Mouse (Mus musculus): ENCODE measurements around the gene Ddx21. TPM values are rescaled to one million over a fixed set of nuclear protein-coding genes. Genes with fewer than 3 reads are reported as not detected.

Gene Ddx21
- polyA plus RNA-seq, 1 experiment from 2014 or later: 33.7 TPM

- H3K4me1 ChIP-seq (replicated peaks; ENCODE audit: control insufficient read depth, insufficient read depth, low read length): no peaks in the 10 kb centered on the region
- H3K27me3 ChIP-seq (ENCODE audit: control insufficient read depth, insufficient read depth, low read length): no peaks in the 10 kb centered on the region
- H3K36me3 ChIP-seq (ENCODE audit: control insufficient read depth, insufficient read depth, low read length): no peaks in the 10 kb centered on the region
- no peak for ATAC-seq (ENCODE audit: low FRiP score)
- no peak overlapping the region for H3K9ac ChIP-seq (ENCODE audit: low read depth, low read length)
- no peak overlapping the region for H3K27ac ChIP-seq (ENCODE audit: low read depth, low read length)
- no peak overlapping the region for H3K4me3 ChIP-seq (ENCODE audit: low read depth, low read length)
- DNase-seq (ENCODE audit: low spot score): no peak
- H3K4me2 ChIP-seq (replicated peaks; ENCODE audit: low read depth, low read length): no peak overlapping the region
- 93% methylated on average over 12 of the region's 12 CpGs for WGBS
- no peaks in the 10 kb centered on the region for H3K9me3 ChIP-seq (ENCODE audit: control insufficient read depth, low read length)
Measured at GRCm38 (mm10) chr10:62541499-62541898, 60.6 kb downstream of the Ddx21 start.

- no peak overlapping the region for H3K4me3 ChIP-seq (ENCODE audit: low read depth, low read length)
- no peak overlapping the region for H3K9ac ChIP-seq (ENCODE audit: low read depth, low read length)
- H3K36me3 ChIP-seq (ENCODE audit: control insufficient read depth, insufficient read depth, low read length): no peaks in the 10 kb centered on the region
- no peak overlapping the region for H3K27ac ChIP-seq (ENCODE audit: low read depth, low read length)
- ATAC-seq (ENCODE audit: low FRiP score) (no peak), DNase-seq (ENCODE audit: low spot score) (no peak)
- no peak overlapping the region for H3K4me2 ChIP-seq (replicated peaks; ENCODE audit: low read depth, low read length)
- H3K27me3 ChIP-seq (ENCODE audit: control insufficient read depth, insufficient read depth, low read length): no peaks in the 10 kb centered on the region
- H3K9me3 ChIP-seq (ENCODE audit: control insufficient read depth, low read length): no peaks in the 10 kb centered on the region
- WGBS: 85% methylated on average over 3 of the region's 3 CpGs
- H3K4me1 ChIP-seq (replicated peaks; ENCODE audit: control insufficient read depth, insufficient read depth, low read length): no peaks in the 10 kb centered on the region
Measured at GRCm38 (mm10) chr10:62540800-62541199, 61.3 kb downstream of the Ddx21 start.

DNA sequence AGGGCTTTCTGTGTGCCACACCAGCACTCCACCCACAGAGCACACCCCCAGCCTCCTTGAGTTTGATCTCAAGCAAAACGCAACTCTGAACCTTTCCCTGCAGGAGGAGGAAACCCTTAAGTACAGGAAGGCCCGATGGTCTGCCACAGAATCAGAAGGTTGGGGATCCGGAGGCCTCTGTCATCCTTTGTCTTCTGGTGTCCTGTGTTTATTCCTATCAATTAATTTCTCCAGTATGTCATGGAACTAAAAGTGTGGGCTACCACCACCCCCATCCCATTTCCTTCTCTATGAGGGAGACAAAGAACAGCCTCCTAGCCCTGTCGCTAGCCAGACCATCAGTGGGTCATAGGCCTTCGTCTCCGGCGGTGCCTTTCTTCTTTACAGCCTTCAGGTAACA lies 67.6 kb downstream of the Ddx21 start:
- H3K9ac ChIP-seq (ENCODE audit: low read depth, low read length): no peak overlapping the region
- no peaks in the 10 kb centered on the region for H3K27me3 ChIP-seq (ENCODE audit: control insufficient read depth, insufficient read depth, low read length)
- WGBS: 83% methylated on average over 7 of the region's 7 CpGs
- no peaks in the 10 kb centered on the region for H3K4me1 ChIP-seq (replicated peaks; ENCODE audit: control insufficient read depth, insufficient read depth, low read length)
- no peak overlapping the region for H3K4me2 ChIP-seq (replicated peaks; ENCODE audit: low read depth, low read length)
- no peaks in the 10 kb centered on the region for H3K36me3 ChIP-seq (ENCODE audit: control insufficient read depth, insufficient read depth, low read length)
- H3K9me3 ChIP-seq (ENCODE audit: control insufficient read depth, low read length): no peaks in the 10 kb centered on the region
- ATAC-seq (ENCODE audit: low FRiP score) (no peak), DNase-seq (ENCODE audit: low spot score) (no peak)
- no peak overlapping the region for H3K27ac ChIP-seq (ENCODE audit: low read depth, low read length)
- no peak overlapping the region for H3K4me3 ChIP-seq (ENCODE audit: low read depth, low read length)

GRCm38 (mm10) chr10:62532832-62533231 lies 69.2 kb downstream of the Ddx21 start:
- DNase-seq (ENCODE audit: low spot score) (no peak), ATAC-seq (ENCODE audit: low FRiP score) (no peak)
- Histone ChIP-seq H3K36me3 (ENCODE audit: control insufficient read depth, insufficient read depth, low read length) (no peaks in the 10 kb centered on the region), H3K9ac (ENCODE audit: low read depth, low read length) (no peak overlapping the region), H3K4me3 (ENCODE audit: low read depth, low read length) (no peak overlapping the region), H3K27me3 (ENCODE audit: control insufficient read depth, insufficient read depth, low read length) (no peaks in the 10 kb centered on the region), H3K4me2 (replicated peaks; ENCODE audit: low read depth, low read length) (no peak overlapping the region), H3K4me1 (replicated peaks; ENCODE audit: control insufficient read depth, insufficient read depth, low read length) (no peaks in the 10 kb centered on the region), H3K27ac (ENCODE audit: low read depth, low read length) (no peak overlapping the region), H3K9me3 (ENCODE audit: control insufficient read depth, low read length) (no peaks in the 10 kb centered on the region)
- 45% methylated on average over 2 of the region's 2 CpGs for WGBS

Other genes starting within 250 kb of the Ddx21 start
- 18.2 and 25.4 TPM in 2 replicates for gene Hk1, start 222.4 kb downstream of the Ddx21 start, polyA plus RNA-seq (2014; fragmentation: Nextera tagmentation; extraction: Ambion mirVana)
- 0.05 and 0.20 TPM in 2 replicates for gene Hkdc1, start 179.8 kb downstream of the Ddx21 start, polyA plus RNA-seq (2014; fragmentation: Nextera tagmentation; extraction: Ambion mirVana)
- gene 4930507D05Rik, start 152.8 kb downstream of the Ddx21 start, polyA plus RNA-seq (2014; fragmentation: Nextera tagmentation; extraction: Ambion mirVana): 0.95 and 1.2 TPM in 2 replicates
- gene Supv3l1, start 152.5 kb downstream of the Ddx21 start, polyA plus RNA-seq (2014; fragmentation: Nextera tagmentation; extraction: Ambion mirVana): 27.4 and 33.2 TPM in 2 replicates
- gene Vps26a, start 115.5 kb downstream of the Ddx21 start, polyA plus RNA-seq (2014; fragmentation: Nextera tagmentation; extraction: Ambion mirVana): 91.4 and 109 TPM in 2 replicates
- gene Srgn, start 74.8 kb downstream of the Ddx21 start, polyA plus RNA-seq (2014; fragmentation: Nextera tagmentation; extraction: Ambion mirVana): 4.3 and 5.8 TPM in 2 replicates
- 55.9 and 60.2 TPM in 2 replicates for gene Kif1bp, start 23.8 kb downstream of the Ddx21 start, polyA plus RNA-seq (2014; fragmentation: Nextera tagmentation; extraction: Ambion mirVana)
- gene Ddx50, start 48.9 kb upstream of the Ddx21 start, polyA plus RNA-seq (2014; fragmentation: Nextera tagmentation; extraction: Ambion mirVana): 124 and 143 TPM in 2 replicates
- 2.0 and 2.7 TPM in 2 replicates for gene Stox1, start 123.8 kb upstream of the Ddx21 start, polyA plus RNA-seq (2014; fragmentation: Nextera tagmentation; extraction: Ambion mirVana)
- 155 and 176 TPM in 2 replicates for gene Ccar1, start 190.0 kb upstream of the Ddx21 start, polyA plus RNA-seq (2014; fragmentation: Nextera tagmentation; extraction: Ambion mirVana)